ENCODE assay signal across 14 mouse cellular contexts in genomic region chr1:91187786-91188640, GRCm38 (mm10). TPM values are rescaled to one million over a fixed set of nuclear protein-coding genes. Genes with fewer than 3 reads are reported as not detected.
DNase-seq lines count a peak whose midpoint lies in the region; ATAC-seq and TF ChIP-seq lines count a peak whose summit lies in the region.
"Had no signal": no experiment of that assay in that cellular context is flagged by ENCODE, and none has a peak within 500 bp of the region (broad histone marks: within the 10 kb centered on the region; RNA-seq: fewer than 3 reads in every experiment).

No protein-coding gene starts in this region.

- TF ChIP-seq EP300 in liver, embryonic 14.5 days (IDR thresholded peaks at IDR 0.05; ENCODE audit: low read depth), result peak; percentile 25; the same call in 1 of the 2 replicates

- 0 out of 2 replicates have a peak, but pooled peaks cover 2% of the 10 kb centered on the region for H3K36me3 ChIP-seq in liver, embryonic 11.5 days (ENCODE audit: control insufficient read depth, insufficient read depth, low read length)
- H3K36me3 ChIP-seq in liver, embryonic 14.5 days (replicated peaks; ENCODE audit: control insufficient read depth, insufficient read depth, low read depth), result no peaks in the 10 kb centered on the region
- no peaks in the 10 kb centered on the region for H3K36me3 ChIP-seq in forebrain, embryonic 14.5 days (ENCODE audit: control insufficient read depth, insufficient read depth, low read length)
- H3K36me3 ChIP-seq: midbrain, embryonic 12.5 days had no signal

- peak overlapping the region; percentile 82 for H3K27ac ChIP-seq in liver, embryonic 11.5 days (ENCODE audit: low read depth, low read length)
- no peak overlapping the region for H3K27ac ChIP-seq in liver, embryonic 14.5 days
- H3K27ac ChIP-seq in forebrain, embryonic 14.5 days (ENCODE audit: low read depth, low read length), result no peak overlapping the region
- H3K27ac ChIP-seq: heart, embryonic 10.5 days; midbrain, embryonic 12.5 days had no signal

- 0 out of 2 replicates have a peak, but pooled peaks cover 7% of the 10 kb centered on the region for H3K4me1 ChIP-seq in liver, embryonic 11.5 days (replicated peaks; ENCODE audit: control insufficient read depth, insufficient read depth, low read length)
- H3K4me1 ChIP-seq in liver, embryonic 14.5 days (replicated peaks; ENCODE audit: control insufficient read depth in 2 of 2, insufficient read depth in 2 of 2, low read length in 1 of 2), result peaks cover 0 to 14% of the 10 kb centered on the region in 2 experiments; a peak in 2 of 4 replicates
- H3K4me1 ChIP-seq in forebrain, embryonic 14.5 days (ENCODE audit: control insufficient read depth, insufficient read depth, low read length), result no peaks in the 10 kb centered on the region
- H3K4me1 ChIP-seq: midbrain, embryonic 12.5 days had no signal

- no peaks in the 10 kb centered on the region for H3K27me3 ChIP-seq in liver, embryonic 11.5 days (replicated peaks; ENCODE audit: control insufficient read depth, insufficient read depth, low read length)
- no peaks in the 10 kb centered on the region for H3K27me3 ChIP-seq in liver, embryonic 14.5 days (ENCODE audit: control insufficient read depth, insufficient read depth, low read length)
- H3K27me3 ChIP-seq in forebrain, embryonic 14.5 days (replicated peaks; ENCODE audit: control insufficient read depth, insufficient read depth, low read length), result no peaks in the 10 kb centered on the region

- ATAC-seq in liver, embryonic 11.5 days (replicated peaks; ENCODE audit: low FRiP score), result peak; percentile 81
- ATAC-seq in liver, embryonic 14.5 days (ENCODE audit: insufficient read depth), result peak; percentile 84
- ATAC-seq in forebrain, embryonic 14.5 days, result no peak

- no peak for DNase-seq in liver, embryonic 11.5 days (ENCODE audit: low spot score)
- DNase-seq in liver, result no peak
- DNase-seq in c-Kit-positive CD71-negative TER-119-negative erythroid progenitor cells, embryonic 14.5 days (ENCODE audit: low read depth), result peak; percentile 52
- peak in 2 of 3 experiments; percentile 25 to 32 for DNase-seq in liver, embryonic 14.5 days (ENCODE audit: low read depth in 3 of 3, low spot score in 3 of 3)
- peak; percentile 56 for DNase-seq in thymus, postnatal 25 days
- DNase-seq in forebrain, embryonic 14.5 days (ENCODE audit: low spot score), result no peak
- DNase-seq in urinary bladder, postnatal 10 days (ENCODE audit: low spot score), result no peak
- DNase-seq in spleen, adult 18-20 months, result no peak
- DNase-seq: adrenal gland, postnatal 25 days; cerebellum, adult 9-11 months; lung, adult 2 months; right cerebral cortex, adult 18-20 months had no signal

- peaks cover 3% of the 10 kb centered on the region; the same call in 1 of the 2 replicates for H3K9me3 ChIP-seq in liver, embryonic 11.5 days (ENCODE audit: control insufficient read depth, low read length)
- H3K9me3 ChIP-seq in liver, embryonic 14.5 days (ENCODE audit: control insufficient read depth, low read length), result no peaks in the 10 kb centered on the region
- H3K9me3 ChIP-seq in forebrain, embryonic 14.5 days (replicated peaks; ENCODE audit: control insufficient read depth, low read length), result no peaks in the 10 kb centered on the region
- H3K9me3 ChIP-seq: midbrain, embryonic 12.5 days had no signal

- peak overlapping the region; percentile 40; the same call in 1 of the 2 replicates for H3K4me2 ChIP-seq in liver, embryonic 11.5 days
- H3K4me2 ChIP-seq in liver, embryonic 14.5 days (ENCODE audit: low read depth), result peak overlapping the region; percentile 3; the same call in 1 of the 2 replicates
- H3K4me2 ChIP-seq in forebrain, embryonic 14.5 days (ENCODE audit: low read length), result no peak overlapping the region
- H3K4me2 ChIP-seq: midbrain, embryonic 12.5 days had no signal

- TF ChIP-seq CTCF in liver, embryonic 14.5 days (IDR thresholded peaks at IDR 0.05; ENCODE audit: low read depth), result no peak

- 63% methylated on average over 7 of the region's 7 CpGs for WGBS in liver, embryonic 11.5 days
- WGBS in liver, embryonic 14.5 days (ENCODE audit: insufficient replicate concordance), result 33% methylated on average over 7 of the region's 7 CpGs
- WGBS in forebrain, embryonic 14.5 days, result 89% methylated on average over 7 of the region's 7 CpGs

- no peak overlapping the region for H3K4me3 ChIP-seq in liver, embryonic 11.5 days (ENCODE audit: low read depth, low read length)
- no peak overlapping the region for H3K4me3 ChIP-seq in liver, embryonic 14.5 days (ENCODE audit: insufficient read depth in 1 of 2, low read depth in 2 of 2, low read length in 2 of 2)
- H3K4me3 ChIP-seq in forebrain, embryonic 14.5 days (ENCODE audit: low read depth, low read length), result no peak overlapping the region
- H3K4me3 ChIP-seq: heart, embryonic 10.5 days; midbrain, embryonic 12.5 days had no signal

- H3K9ac ChIP-seq in liver, embryonic 11.5 days (ENCODE audit: low read depth, low read length), result no peak overlapping the region
- no peak overlapping the region for H3K9ac ChIP-seq in liver, embryonic 14.5 days (replicated peaks)
- no peak overlapping the region for H3K9ac ChIP-seq in forebrain, embryonic 14.5 days (ENCODE audit: low read length)
- H3K9ac ChIP-seq: midbrain, embryonic 12.5 days had no signal

RNA-seq across cellular contexts. Expression of gene Ramp1, which starts 8.4 kb away (rescaled TPM):
- polyA plus RNA-seq in liver, embryonic 11.5 days (2014; fragmentation: Nextera tagmentation; extraction: Ambion mirVana), result 3.5 and 4.0 TPM in 2 replicates
- 2.4 and 2.5 TPM in 2 replicates for polyA plus RNA-seq in liver, embryonic 14.5 days (2012; rRNA removed)
- 4.9 and 5.2 TPM in 2 replicates for polyA plus RNA-seq in liver, embryonic 14.5 days (2014; fragmentation: Nextera tagmentation; extraction: Ambion mirVana)
- 2.6 and 3.0 TPM in 2 replicates for polyA plus RNA-seq in forebrain, embryonic 14.5 days (2014; fragmentation: Nextera tagmentation; extraction: Ambion mirVana)

RNA-seq across cellular contexts. Expression of gene Rbm44, which starts 43.1 kb away (rescaled TPM):
- polyA plus RNA-seq in liver, embryonic 11.5 days (2014; fragmentation: Nextera tagmentation; extraction: Ambion mirVana), result 2.4 TPM in 2 replicates
- 0.31 and 0.95 TPM in 2 replicates for polyA plus RNA-seq in liver, embryonic 14.5 days (2012; rRNA removed)
- polyA plus RNA-seq in liver, embryonic 14.5 days (2014; fragmentation: Nextera tagmentation; extraction: Ambion mirVana), result 0.94 and 1.4 TPM in 2 replicates
- 0.15 and 0.17 TPM in 2 replicates for polyA plus RNA-seq in forebrain, embryonic 14.5 days (2014; fragmentation: Nextera tagmentation; extraction: Ambion mirVana)
- polyA plus RNA-seq: lung, adult 2 months had no signal

Comparison
In these comparisons a context has a peak if more than half of its experiments do, and no peak if none do; other contexts are left out.
1. DNase-seq: peak in c-Kit-positive CD71-negative TER-119-negative erythroid progenitor cells, embryonic 14.5 days (single experiment), liver, embryonic 14.5 days (2 of 3) and thymus, postnatal 25 days (single experiment); none in liver, embryonic 11.5 days (single experiment), liver (single experiment), forebrain, embryonic 14.5 days (single experiment), urinary bladder, postnatal 10 days (single experiment) and spleen, adult 18-20 months (0 of 2).